Mouse (Mus musculus): Measurements from ENCODE around the gene Miga1. TPM values are rescaled to one million over a fixed set of nuclear protein-coding genes. Genes with fewer than 3 reads are reported as not detected.

Miga1 gene
- 1 to 10 TPM; 8.0 TPM for polyA plus RNA-seq (2017; shearing (Covaris generic))

DNA sequence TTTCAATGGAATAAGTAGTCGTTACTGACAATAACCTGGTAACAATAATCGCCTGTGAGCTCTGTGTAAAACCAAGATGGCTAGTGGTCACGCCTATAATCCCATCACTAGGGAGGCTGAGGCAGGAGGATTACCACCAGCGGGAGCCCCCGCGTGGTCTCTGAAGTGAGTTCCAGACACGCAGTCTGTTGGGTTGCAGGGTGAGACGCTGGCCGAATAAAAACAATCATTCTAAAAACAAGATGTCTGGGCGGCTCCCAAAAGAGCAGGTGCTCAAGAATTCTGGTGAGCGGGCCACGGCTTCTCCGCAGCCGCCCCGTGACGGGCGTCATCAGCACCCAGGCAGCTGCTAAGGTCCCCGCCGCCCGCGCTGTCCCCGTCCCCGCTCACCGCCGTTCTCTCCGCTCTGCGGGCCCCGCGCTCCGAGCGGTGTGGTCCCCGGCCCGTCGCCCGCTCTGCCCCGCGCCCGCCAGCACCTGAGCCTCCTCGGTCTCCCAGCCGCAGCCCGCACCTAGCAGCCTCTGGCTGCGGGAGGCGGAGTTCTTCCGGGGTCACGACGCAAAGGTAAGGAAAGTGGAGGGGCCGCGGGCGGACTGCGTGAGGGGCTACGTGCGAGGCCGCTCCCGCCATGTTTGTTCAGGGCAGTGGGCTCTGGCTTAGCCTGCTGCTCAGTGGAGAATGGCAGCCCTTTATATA, at the start of gene Miga1:
Gene Miga1 (minus strand): TSS at position 546 of the 696 bp plus-strand sequence.
- ATAC-seq, result peak; percentile 78

DNA sequence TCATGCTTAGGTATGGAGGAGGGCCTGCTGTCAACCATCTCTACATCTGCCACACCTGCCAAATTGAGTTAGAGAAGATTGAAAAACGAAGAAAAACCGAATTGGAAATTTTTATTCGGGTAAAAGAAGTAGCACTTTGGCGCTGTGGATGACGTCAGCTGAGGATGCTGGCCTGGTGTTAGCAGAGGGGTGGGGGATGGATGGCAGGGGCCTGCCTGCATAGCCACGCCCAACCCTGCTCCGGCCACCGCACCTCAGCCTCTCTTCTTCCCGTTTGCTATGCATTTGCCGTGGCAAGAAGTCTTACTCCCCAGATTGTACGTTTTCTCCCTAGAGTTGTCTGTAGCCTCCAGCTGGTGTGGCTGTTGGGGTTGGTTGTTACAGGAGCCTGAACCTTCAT, 43.9 kb upstream of the Miga1 start:
- no peak for ATAC-seq

DNA sequence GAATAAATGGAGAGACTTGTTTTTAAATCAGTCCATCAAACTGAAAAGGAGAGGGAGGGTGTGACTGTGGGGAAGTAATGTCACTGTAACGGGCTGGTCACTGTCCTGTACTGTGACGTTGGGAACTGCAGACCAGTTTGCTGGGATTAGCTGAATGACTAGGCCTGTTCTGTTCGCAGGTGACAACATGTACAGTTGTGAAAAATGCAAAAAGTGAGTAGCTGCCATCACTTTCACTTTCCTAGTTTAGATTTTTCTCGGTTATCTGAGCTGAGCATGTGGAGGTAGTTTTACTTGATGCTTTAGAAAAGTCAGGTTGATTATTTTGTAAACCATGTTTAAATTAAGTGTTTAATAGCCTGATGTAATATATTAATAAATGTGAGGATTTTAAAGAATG, 35.9 kb upstream of the Miga1 start:
- no peak for ATAC-seq

DNA sequence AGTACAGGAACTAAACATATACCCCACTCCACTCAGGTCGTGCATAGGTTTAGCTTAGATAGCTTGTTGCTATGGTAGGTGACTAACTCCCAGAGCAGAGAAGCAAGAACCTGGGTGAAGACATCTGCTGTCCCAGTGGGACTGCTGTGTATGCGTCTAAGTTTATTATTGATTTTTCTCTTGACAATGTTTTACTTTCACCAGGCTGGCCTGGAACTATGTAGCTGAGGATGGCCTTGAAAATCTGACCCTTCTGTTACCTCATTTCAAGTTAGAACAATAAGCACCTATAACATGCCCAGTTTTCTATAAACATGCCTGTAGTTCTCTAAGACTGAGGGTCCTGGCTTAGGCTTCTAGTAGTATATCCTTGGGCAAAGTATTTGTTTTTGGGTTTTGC, 24.0 kb upstream of the Miga1 start:
- no peak for ATAC-seq

DNA sequence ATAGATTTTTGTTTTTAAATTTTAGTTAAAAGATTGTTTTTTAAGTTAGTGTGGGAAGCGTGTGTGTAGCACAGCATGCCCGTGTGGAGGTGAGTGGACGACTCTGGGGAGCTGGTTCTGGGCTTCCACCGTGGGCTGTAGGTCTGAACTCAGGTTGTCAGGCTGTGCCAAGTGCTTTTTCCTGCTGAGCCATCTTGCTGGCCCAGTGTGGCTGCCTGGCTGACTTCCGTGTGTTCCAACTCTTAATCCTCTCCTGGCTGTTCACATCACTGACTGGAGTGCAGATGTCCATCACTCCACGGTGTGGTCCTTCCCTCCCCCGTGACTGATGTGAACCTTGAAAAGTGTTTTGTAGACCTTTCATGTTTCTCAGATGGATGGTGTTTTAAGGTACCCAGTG, 18.9 kb upstream of the Miga1 start:
- ATAC-seq, result no peak

DNA sequence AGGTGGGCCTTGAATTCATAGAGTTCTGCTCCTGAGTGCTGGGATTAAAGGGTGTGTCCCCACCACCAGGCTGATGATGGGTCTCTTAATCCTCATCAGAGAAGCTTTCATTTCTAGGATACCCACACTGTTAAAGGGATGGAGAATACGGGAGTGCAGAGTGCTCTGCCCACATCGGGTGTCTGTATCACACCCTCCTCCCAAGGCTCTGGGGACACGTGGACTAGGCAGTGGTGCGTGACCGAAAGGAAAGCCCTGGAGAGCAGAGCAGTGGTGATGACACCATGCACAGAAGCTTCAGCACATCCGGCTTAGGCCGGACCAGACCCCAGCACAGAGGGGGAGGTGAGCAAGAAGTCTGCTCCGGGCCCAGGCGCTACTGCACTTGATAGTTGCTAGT, 16.5 kb upstream of the Miga1 start:
- ATAC-seq, result no peak

DNA sequence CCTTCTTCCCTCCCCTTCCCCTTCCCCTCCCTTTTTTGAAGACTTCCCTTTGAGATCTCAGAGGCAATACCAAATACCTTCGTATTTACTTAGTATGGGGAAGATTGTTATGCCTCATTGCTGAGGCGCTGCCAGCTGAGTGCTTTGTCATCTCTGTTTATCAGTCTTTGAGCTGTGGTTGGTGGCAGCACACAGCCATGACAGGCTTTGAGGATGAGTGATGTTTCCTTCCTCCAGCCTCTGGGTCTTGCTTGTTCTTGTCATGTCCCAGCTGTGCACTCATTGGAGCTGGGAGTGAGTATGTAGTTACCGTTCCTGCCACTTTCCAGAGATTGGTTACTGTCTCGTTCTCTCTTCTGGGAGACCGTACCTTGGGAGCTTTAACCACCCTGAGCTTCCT, 15.2 kb upstream of the Miga1 start:
- peak; percentile 75 for ATAC-seq

DNA sequence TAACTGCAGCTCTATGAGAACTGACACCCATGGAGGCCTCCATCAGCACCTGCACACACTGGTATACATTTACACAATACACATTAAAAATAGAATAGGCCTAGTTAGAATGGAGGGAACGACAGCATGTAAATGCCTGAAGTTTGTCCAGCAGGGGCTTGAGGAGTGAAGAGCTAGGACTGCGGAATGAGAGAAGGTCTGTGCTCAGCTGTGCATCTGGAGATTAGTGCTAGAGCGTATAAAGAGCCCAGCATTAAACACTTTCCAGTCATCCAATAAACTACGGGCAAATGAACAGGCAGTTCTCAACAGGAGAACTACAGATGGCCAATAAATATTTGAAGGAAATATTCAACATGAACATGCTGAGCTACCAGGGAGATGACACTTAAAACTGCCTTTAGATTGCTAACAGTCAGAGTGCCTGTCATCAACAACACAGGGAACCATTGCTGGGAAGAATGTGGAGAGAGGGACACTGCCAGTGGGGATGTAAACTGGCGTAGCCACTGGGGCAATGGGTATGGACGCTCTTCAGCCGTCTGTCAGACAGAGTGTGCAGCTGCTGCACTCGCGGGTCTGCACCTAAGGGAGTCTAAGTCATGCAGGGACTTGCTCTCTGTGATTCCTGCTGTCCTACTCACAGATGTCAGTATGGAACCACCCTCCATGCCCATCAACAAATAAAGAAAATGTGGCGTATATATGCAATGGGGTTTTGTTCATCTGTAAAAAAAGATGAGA, 13.4 kb upstream of the Miga1 start:
- ATAC-seq, result no peak

DNA sequence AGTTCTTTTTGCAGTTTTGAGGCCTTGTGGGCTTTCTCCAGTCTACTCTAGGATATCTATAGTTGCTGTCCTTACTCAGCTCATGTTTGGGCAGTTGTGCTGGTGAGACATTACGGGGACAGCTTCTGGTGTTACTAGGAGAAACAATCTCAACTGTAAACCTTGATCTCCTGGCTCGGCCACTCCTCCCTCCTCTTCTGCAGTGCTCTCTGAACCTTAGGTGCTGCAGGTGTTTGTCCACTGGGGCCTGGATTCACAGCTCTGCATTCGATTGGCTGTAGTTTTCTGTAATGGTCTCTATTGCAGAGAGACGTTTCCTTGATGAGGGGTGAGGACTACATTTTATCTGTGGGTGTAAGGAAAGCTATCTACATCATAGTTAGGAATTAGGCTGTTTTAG, 12.1 kb upstream of the Miga1 start:
- ATAC-seq, result no peak

DNA sequence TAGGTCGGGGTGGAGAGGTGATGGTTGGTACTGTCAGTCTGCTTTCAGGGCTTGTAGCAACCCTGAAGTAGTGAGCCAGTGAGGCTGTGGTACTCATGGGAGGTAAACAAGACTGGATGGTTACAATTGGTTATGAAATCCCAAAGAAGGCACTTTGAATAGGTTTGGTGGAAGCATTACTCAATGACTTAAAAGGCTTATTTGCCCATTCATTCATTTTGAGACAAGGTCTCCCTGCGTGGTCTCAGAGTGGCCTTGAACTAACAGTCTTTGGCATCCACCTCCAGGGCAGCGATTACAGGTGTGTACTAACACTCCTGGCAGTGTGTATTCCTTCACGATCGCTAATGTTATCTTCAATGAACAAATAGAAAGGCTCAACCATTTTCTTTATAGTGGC, 10.8 kb upstream of the Miga1 start:
- ATAC-seq, result no peak

DNA sequence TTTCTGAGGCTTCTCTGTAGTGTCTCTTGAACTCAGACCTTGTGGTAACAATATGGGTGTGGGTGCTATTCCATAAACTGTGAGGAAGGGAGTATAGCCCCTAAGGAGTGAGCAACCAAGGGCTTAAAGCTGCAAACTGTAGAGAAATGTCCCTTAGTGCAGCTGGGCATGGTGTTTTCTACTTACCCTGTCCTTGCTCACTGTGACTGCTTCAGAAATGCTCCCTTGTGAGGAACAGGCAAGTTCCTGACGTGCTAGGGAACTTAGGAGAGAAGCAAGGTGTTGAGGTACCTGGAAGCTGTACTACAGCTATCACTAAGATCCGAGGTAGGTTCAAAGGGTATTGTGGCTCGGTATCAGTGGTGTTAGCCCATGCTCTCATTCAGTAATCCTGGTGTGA, 10.2 kb upstream of the Miga1 start:
- ATAC-seq, result no peak

DNA sequence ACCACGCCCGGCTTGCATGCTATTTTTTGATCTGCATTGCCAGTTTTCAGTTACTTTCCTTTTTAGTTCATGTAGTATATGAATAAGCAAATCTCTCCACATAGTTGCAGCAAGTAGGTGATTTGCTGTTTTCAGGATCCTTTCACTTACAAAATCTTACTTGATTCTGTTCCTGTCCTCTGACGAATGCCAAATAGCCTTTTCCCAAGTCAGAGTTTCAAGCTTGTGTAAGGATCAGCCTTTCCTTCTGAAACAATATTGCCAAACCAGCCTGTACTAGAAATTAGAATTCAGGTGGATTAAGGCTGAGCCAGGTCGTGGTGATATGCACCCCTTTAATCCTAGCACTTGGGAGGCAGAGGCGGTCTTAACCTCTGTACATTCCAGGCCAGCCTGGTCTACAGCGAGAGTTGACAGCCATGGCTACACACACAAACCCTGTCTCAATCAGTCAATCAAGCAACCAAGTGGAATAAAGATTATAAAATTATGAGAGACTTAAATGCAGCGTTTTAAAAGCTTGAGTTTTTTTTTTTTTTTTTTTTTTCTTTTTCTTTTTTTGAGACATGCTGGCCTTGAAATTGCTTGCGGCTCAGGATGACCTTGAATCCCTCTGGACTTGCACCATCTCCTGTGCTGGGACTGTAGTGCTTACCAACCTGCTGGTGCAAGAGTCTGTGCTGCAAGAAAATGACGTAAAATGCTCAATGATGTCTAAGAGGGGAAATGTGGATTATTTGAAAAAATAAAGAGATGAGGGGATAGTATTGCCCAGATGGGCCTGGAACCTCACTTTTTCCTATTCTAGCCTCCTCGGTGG, 8.0 kb upstream of the Miga1 start:
- no peak for ATAC-seq

DNA sequence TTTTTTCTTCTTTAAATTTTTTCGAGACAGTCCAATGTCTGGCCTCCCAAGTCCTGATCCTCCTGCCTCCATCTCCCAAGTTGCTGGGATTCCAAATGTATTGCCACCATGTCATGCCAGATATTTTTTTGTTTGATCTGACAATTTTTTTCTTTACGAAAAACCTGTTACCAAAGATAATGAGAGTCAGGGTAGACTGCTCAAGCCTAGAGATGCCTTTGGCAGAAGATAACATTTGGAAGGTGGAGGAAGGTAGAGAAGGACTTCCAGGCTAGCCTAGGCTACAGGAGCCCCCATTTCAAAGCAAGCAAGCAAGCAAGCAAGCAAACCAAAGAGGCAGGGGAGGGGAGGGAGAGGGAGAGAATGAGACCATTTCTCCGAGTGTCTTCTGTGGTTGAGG, 7.0 kb upstream of the Miga1 start:
- ATAC-seq, result no peak

DNA sequence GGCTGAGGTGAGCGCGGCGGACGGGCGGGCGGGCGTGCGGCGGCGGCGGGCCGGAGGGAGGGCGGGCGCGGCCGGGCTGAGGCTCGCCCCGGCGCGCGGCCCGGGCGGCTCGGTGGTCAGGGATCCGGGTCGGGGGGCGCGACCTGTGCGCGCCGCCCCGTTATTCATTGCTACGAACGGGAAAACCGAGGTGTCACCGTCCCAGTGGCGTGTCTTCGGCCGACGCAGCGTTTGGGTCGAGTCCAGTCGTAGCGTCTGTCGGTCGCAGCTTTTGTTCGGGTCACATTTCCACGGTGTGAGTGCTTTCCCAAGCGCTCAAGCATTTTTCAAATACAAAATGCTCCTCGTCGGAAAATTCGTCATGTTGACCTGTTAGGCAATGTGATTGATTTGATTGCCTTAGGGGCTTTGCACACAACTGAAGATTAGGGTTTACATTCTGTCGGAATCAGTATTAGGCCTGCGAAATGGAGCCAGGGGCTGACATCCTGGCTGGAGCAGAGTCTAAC, 6.5 kb upstream of the Miga1 start:
- ATAC-seq, result peak; percentile 30

DNA sequence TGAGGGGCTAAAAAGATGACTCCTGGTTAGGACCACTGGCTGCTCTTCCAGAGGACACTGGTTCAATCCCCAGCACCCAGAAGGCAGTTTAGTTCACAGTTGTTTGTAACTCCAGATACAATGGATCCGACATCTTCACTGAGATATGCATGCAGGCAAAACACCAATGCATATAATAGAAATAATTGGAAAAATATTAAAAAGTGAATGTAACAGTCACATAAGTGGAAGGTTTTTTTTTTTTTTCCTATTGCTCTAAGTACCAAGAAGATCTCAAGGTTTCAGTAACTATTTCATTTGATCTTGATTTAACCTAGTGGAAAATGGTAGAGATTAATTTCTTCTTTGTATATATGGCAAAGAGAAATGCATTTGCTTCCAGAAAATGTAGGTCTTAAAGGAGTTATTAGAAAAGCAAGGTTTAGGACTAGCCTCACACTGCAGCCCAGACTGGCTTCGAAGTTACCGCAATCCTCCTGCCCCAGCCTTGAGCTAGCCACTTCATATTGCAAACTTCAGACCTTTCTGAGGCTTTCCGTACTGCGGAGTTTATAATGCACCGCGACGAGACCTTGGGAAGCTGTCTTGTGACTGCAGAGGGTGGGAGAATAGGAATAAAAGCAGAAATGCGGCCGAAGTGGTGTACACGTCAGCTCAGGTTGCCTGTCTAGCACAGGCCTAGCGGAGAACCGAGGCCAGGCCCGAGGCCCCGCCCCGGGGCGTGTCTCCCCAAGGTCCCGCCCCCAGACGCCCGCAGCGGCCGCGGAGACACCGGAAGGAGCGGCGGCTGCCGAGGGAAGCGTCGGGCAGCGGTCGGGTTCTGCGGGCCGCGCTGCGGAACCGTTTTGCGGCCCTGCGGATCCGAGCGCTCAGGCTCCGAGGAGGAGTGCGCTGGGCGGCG, 5.8 kb upstream of the Miga1 start, which contains the start of gene Usp33:
Gene Usp33 (plus strand): TSS at position 747 of the 901 bp plus-strand sequence.
- peak; percentile 96 for ATAC-seq

DNA sequence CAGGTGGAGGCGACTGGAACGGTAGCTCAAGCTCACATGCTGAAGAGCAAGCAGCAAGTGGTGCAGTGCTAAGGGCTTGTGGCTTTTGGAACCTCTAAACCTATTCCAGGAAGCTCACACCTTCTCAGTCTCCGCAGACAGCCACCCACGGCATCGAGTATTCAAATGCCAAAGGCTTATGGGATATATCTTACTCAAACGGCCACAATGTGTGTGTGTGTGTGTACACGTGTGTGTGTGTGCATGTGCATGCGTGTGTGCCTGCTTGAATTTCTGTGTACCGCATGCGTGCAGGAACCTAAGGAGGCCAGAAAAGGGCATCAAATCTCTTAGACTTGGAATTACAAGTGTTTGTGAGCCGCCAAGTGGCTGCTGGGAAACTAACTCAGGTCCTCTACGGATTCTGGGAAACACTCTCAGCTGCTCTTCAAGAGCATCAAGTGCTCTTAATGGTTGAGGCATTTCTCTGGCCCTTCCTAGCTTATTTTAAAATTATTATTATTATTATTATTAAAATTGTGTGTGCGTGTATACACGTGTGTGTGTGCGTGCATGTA, 2.8 kb upstream of the Miga1 start:
- ATAC-seq, result no peak

DNA sequence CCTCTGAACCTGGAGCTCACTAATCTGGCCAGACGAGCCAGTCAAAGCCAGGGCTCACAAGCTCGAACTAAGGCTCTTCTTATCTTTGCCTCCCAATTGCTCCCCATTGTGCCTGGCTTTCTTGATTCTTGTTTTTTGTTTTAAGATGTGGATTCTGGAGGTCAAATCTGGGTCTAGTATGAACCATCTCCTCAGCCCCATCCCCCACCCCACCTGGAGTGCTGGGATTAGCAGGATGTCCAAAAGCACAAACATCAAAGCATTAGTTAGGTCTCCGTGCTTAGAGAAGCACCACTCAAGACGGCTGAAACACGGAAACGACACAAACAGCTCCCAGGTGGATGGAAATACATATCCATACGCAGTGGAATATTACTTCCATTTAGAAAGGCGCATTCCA, 4.1 kb downstream of the Miga1 start:
- ATAC-seq, result no peak

DNA sequence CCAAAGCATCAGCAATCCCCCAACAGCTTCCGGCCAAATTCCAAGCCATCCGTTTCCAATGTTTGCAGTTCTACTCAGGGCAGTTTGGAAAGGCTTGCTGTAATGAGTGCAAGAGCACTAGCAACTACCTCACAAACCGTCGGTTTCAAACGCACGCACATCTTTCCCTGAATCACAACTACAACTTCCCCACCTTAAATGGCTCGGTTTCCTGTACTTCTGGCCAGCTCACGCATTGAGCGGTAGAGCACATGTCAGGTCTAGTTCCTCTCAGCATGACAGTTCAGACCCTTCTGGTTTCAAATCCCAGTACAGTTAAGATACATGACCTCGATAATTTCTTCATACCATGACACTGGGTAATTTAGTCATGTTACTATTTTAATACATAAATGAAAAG, 6.6 kb downstream of the Miga1 start:
- no peak for ATAC-seq

DNA sequence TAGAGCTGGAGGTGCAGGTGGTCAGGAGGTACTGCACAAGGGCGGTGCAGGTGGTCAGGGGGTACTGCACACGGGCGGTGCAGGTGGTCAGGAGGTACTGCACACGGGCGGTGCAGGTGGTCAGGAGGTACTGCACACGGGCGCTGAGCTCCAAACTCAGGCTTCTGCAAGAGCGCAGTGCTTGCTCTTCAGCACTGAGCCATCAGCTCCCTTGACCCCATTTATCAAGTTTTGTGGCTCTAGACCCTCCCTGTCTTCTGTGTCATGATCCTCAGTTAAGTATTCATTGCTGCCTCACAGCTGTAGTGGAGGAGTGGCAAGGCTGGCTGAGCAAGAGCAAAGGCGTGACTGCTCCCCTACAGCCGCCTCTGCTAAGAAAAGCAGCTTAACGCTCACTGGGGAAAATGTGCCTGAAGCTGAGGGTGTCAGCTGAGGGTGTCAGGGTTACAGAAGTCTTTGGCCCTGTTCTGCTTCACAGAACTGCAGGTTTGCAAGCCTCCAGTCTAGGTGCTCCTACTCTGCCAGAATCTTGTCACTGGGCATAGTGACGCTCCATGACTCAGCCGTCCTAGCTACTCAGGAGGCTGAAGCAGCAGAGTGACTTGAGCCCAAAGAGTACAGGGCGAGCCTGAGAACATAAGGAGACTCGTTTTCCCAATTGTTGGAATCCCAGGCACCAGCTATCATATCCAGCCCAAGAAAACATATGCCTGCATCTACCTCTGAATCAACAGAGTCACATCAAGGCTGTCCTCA, 7.5 kb downstream of the Miga1 start:
- no peak for ATAC-seq

DNA sequence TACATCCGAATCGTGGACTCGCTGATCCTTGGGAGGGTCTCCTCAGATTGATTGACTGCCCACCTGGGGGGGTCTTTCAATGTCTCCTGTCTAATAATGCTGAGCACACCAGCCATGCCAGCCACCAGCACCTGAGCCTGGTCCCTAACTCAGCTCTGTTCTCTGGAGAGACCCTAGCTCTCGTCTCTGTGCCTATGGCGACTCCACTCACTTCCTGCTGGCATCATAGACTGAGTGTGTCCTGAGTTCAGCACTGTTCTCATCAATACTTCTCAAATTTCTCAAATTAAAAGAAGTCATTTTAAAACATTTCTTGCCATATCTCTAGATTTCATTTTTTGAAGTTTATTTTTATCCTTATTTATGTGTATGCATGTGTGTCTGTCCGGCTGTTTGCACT, 8.1 kb downstream of the Miga1 start:
- no peak for ATAC-seq
